Mouse (Mus musculus) R1 (cell line): ENCODE data around the gene Rtp3.

ENCODE experiments used
- DNase-seq: peaks from one replicate; pipeline ENCODE4 v3.0.0-alpha.2; 2018; ENCODE audit warnings: low read depth, low spot score

The Rtp3 gene

GRCm38 (mm10) chr9:110946548-110947044 lies 43.8 kb downstream of the Rtp3 start:
- DNase-seq: peak; percentile 94

GRCm38 (mm10) chr9:110945926-110946325 lies 44.5 kb downstream of the Rtp3 start, which contains the start of gene Tdgf1:
Tdgf1 (minus strand) TSS chr9:110946158.
- DNase-seq: peak; percentile 92

GRCm38 (mm10) chr9:110945343-110945742 lies 45.0 kb downstream of the Rtp3 start:
- peak; percentile 66 for DNase-seq

- DNase-seq: peak; percentile 80
Observed at GRCm38 (mm10) chr9:110944265-110944664, 46.1 kb downstream of the Rtp3 start.

- peak; percentile 36 for DNase-seq
Observed at GRCm38 (mm10) chr9:110937506-110938490, 52.6 kb downstream of the Rtp3 start.

- no peak for DNase-seq
Observed at GRCm38 (mm10) chr9:110935941-110936340, 54.4 kb downstream of the Rtp3 start.
